Mouse (Mus musculus) liver, embryonic 16.5 days (tissue): ENCODE measurements around the gene Rffl. TPM values are rescaled to one million over a fixed set of nuclear protein-coding genes. Genes with fewer than 3 reads are reported as not detected.
A peak's percentile ranks its signal among the peaks of the same experiment; 100 is the strongest.

Experiments used
- ATAC-seq: fragments of 200-750 bp; cut with Nextera tagmentation; 2 replicates; pipeline ENCODE4 v1.8.0; 2017; ENCODE audit warnings: low read depth, mild to moderate bottlenecking, moderate number of reproducible peaks, moderate library complexity
- H3K27ac ChIP-seq: fragments of 300-500 bp; sonication (generic); 2 replicates; pipeline ENCODE4 v1.5.1; 2014; ENCODE audit warnings: mild to moderate bottlenecking, low read length
- H3K27me3 ChIP-seq: fragments of 300-500 bp; sonication (generic); 2 replicates; pipeline ENCODE4 v1.6.1; 2014; ENCODE audit warnings: low read depth, low read length, mixed read lengths; ENCODE audit not compliant: control insufficient read depth, insufficient read depth
- H3K36me3 ChIP-seq: fragments of 300-500 bp; sonication (generic); 2 replicates; pipeline ENCODE4 v1.6.1; 2014; ENCODE audit warnings: mild to moderate bottlenecking; ENCODE audit not compliant: control insufficient read depth, insufficient read depth
- H3K4me1 ChIP-seq: fragments of 300-500 bp; sonication (generic); 2 replicates; pipeline ENCODE4 v1.6.1; 2014; ENCODE audit warnings: low read depth, low read length, mixed read lengths; ENCODE audit not compliant: control insufficient read depth
- H3K4me2 ChIP-seq: fragments of 300-500 bp; sonication (generic); 2 replicates; pipeline ENCODE4 v1.6.1; 2014; ENCODE audit warnings: low read depth, low read length, mixed read lengths
- H3K4me3 ChIP-seq: fragments of 300-500 bp; sonication (generic); 2 replicates; pipeline ENCODE4 v1.5.1; 2014; ENCODE audit warnings: low read depth, mild to moderate bottlenecking, low read length
- H3K9ac ChIP-seq: fragments of 300-500 bp; sonication (generic); 2 replicates; pipeline ENCODE4 v1.6.1; 2014; ENCODE audit warnings: low read depth, low read length
- H3K9me3 ChIP-seq: fragments of 300-500 bp; sonication (generic); replicated peaks from 2 replicates; pipeline ENCODE4 v1.6.1; 2016; ENCODE audit warnings: low read length; ENCODE audit not compliant: control insufficient read depth
- WGBS: fragments of 180-500 bp; shearing (Covaris S2); extraction: QIAGEN DNeasy Blood & Tissue Kit; methylation state at CpG from one replicate; pipeline ENCODE4 v1.1.7; 2014; ENCODE audit not compliant: insufficient replicate concordance; 5-methylcytosine and 5-hydroxymethylcytosine counted together
- polyA plus RNA-seq: library from polyadenylated mRNA; unstranded; fragments of >200 nt; fragmentation: Nextera tagmentation; extraction: Ambion mirVana; gene quantifications from 2 replicates; pipeline ENCODE4 v1.2.1, GENCODE M21; 2015

The Rffl gene
- polyA plus RNA-seq, 1 experiment from 2014 or later = 26.4 TPM

DNA sequence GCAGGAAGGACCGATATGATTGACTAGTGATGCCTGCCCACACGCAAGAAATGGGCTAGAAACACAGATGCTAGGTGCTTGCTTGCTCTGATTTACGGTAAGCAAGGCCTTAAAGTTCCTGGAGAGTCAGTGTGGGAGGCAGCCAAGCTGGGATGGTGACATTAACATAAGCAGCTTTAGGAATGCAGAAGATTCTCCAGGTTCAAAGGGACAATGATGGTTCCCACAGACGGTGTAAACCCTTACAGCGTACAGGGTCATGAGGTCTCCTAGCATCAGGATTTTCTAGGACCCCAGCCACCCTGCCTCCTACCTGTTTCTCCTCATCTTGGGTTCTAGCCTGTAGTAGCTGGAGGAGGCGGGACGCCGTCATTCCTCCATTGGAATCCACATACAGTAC, 12.2 kb upstream of the Rffl start:
- 85% methylated on average over 8 of the region's 8 CpGs for WGBS
- no peak for ATAC-seq
- Histone ChIP-seq H3K36me3 (no peaks in the 10 kb centered on the region), H3K4me3 (no peak overlapping the region), H3K9ac (no peak overlapping the region), H3K27ac (no peak overlapping the region), H3K9me3 (no peaks in the 10 kb centered on the region), H3K4me2 (no peak overlapping the region), H3K4me1 (no peaks in the 10 kb centered on the region), H3K27me3 (no peaks in the 10 kb centered on the region)

GRCm38 (mm10) chr11:82877726-82878344, 6.8 kb upstream of the Rffl start:
- no peak overlapping the region for H3K4me2 ChIP-seq
- no peaks in the 10 kb centered on the region for H3K36me3 ChIP-seq
- H3K9me3 ChIP-seq = no peaks in the 10 kb centered on the region
- no peak for ATAC-seq
- no peak overlapping the region for H3K9ac ChIP-seq
- H3K4me3 ChIP-seq = no peak overlapping the region
- no peaks in the 10 kb centered on the region for H3K27me3 ChIP-seq
- peaks cover 3% of the 10 kb centered on the region for H3K4me1 ChIP-seq
- H3K27ac ChIP-seq = no peak overlapping the region
- WGBS = 77% methylated on average over 7 of the region's 7 CpGs

DNA sequence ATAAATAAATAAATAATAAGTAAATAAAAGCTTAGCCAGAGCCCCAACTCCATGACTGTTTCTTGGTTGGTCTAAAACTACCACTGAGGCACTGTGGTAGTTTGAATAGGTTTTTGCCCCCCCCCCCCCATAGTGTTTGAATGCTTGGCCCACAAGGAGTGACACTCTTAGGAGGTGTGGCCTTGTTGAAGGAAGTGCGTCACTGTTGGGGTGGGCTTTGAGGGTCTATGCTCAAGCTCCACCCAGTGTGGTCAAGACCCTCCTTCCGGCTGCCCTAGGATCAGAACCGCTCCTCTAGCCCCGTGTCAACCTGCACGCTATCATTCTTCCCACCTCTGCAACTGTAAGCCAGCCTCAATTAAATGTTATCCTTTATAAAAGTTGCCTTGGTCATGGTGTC, 4.6 kb upstream of the Rffl start:
- ATAC-seq = no peak
- H3K36me3 ChIP-seq = no peaks in the 10 kb centered on the region
- H3K4me1 ChIP-seq = peaks cover 3% of the 10 kb centered on the region
- H3K4me3 ChIP-seq = no peak overlapping the region
- H3K27me3 ChIP-seq = no peaks in the 10 kb centered on the region
- WGBS = 83% methylated on average over 5 of the region's 5 CpGs
- no peak overlapping the region for H3K9ac ChIP-seq
- H3K27ac ChIP-seq = no peak overlapping the region
- no peaks in the 10 kb centered on the region for H3K9me3 ChIP-seq
- H3K4me2 ChIP-seq = no peak overlapping the region

DNA sequence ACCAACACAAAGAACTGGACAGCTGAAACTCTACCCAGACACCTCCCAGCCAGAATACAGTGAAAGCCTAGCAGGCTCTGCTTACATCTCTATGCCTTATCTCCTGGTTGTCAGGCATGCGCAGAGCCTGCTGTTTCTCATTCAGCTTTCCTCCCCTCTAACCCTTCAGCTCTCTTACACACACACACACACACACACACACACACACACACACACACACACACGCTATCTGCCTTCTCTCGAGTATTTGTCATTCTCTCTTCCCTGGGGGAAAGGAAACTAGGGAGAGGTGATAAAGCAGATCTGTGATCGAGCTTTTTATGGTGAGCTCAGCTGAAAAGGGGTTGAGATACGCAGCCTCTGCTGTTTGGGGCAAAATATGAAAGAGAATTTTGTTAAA, 3.9 kb upstream of the Rffl start:
- Histone ChIP-seq H3K27ac (peak overlapping the region; percentile 46), H3K4me1 (peaks cover 3% of the 10 kb centered on the region), H3K36me3 (no peaks in the 10 kb centered on the region), H3K9me3 (no peaks in the 10 kb centered on the region), H3K4me3 (no peak overlapping the region), H3K4me2 (peak overlapping the region; percentile 25), H3K27me3 (no peaks in the 10 kb centered on the region), H3K9ac (0 out of 2 replicates have a peak overlapping the region, but pooled peaks have one; percentile 13)
- WGBS = 22% methylated on average over 5 of the region's 5 CpGs
- no peak for ATAC-seq

- ATAC-seq = peak; percentile 58
- Histone ChIP-seq H3K9ac (peak overlapping the region; percentile 96), H3K9me3 (no peaks in the 10 kb centered on the region), H3K27me3 (no peaks in the 10 kb centered on the region), H3K4me1 (peaks cover 30% of the 10 kb centered on the region), H3K4me3 (peak overlapping the region; percentile 95), H3K4me2 (peak overlapping the region; percentile 67), H3K36me3 (no peaks in the 10 kb centered on the region), H3K27ac (peak overlapping the region; percentile 93)
- under 1% methylated on average over 36 of the region's 36 CpGs for WGBS
Observed at GRCm38 (mm10) chr11:82870173-82871030, 608 bp downstream of the Rffl start.

DNA sequence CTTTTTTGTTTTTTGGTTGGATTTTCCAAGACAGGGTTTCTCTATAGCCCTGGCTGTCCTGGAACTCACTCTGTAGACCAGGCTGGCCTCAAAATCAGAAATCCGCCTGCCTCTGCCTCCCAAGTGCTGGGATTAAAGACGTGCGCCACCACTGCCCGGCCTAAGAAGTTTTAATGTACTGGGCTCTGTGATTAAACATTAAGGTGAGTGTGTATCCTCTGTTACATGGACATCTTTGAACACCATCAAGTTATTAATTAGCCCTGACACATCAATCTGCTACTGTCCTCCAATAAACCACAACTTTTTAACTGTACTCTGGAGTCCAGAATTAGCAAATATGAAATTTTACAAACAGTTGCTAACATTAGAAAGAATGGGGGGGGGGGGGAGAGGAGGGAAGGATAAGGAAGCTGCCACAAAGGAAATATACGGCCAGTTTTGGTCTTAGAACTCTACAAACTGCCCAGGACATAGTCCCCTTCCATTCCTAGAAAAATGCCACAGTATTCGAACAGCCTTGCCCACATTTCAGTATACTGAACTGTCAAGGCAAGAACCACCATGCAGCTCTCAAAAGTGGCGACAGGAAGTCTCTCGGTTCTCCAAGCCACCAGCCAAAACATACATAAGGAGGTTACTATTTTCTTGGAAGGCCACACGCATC, 1.4 kb downstream of the Rffl start:
- no peak for ATAC-seq
- 35% methylated on average over 9 of the region's 9 CpGs for WGBS
- Histone ChIP-seq H3K9ac (peak overlapping the region; percentile 96), H3K4me1 (peaks cover 30% of the 10 kb centered on the region), H3K27ac (peak overlapping the region; percentile 93), H3K36me3 (no peaks in the 10 kb centered on the region), H3K9me3 (no peaks in the 10 kb centered on the region), H3K27me3 (no peaks in the 10 kb centered on the region), H3K4me2 (peak overlapping the region; percentile 67), H3K4me3 (peak overlapping the region; percentile 95)

GRCm38 (mm10) chr11:82867956-82868355, 3.1 kb downstream of the Rffl start:
- Histone ChIP-seq H3K9ac (peak overlapping the region; percentile 25), H3K9me3 (no peaks in the 10 kb centered on the region), H3K4me2 (peak overlapping the region; percentile 51), H3K36me3 (no peaks in the 10 kb centered on the region), H3K27me3 (no peaks in the 10 kb centered on the region), H3K4me3 (peak overlapping the region; percentile 10; the same call in 1 of the 2 replicates), H3K27ac (peak overlapping the region; percentile 28; the same call in 1 of the 2 replicates), H3K4me1 (peaks cover 45% of the 10 kb centered on the region)
- 32% methylated on average over 5 of the region's 5 CpGs for WGBS
- ATAC-seq = no peak

DNA sequence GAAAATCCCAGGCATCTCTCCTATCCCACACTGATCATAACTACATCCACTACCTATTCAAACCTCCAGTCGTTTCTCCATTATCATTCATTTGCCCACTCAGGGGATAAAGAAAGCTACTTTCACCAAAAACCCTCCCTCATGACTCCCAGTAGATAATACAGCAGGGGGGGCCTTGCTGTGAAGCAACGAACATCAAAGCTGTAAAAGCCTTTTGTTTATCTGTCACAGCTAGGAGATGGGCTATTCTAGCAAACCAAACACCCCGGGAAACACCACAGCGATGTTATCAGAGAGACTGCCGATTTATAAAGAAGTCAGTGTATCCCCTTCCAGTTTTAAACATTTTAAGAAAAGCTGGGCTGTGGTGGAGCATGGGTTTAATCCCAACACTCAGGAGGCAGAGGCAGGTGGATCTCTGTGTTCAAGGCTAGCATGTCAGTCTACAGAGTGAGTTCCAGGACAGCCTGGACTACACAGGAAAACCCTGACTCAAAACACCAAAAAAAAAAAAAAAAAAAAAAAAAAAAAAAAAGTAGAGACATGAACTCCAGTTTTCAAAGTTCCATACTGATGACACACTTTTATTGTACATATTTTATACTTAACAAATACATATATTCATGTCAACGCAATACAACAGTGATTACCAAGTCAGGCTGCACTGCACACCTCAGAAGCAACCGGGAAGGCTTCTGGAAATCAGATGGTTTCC, 4.0 kb downstream of the Rffl start:
- peak overlapping the region; percentile 51 for H3K4me2 ChIP-seq
- no peaks in the 10 kb centered on the region for H3K9me3 ChIP-seq
- WGBS = 25% methylated on average over 7 of the region's 7 CpGs
- H3K4me1 ChIP-seq = peaks cover 54% of the 10 kb centered on the region
- H3K9ac ChIP-seq = peak overlapping the region; percentile 22
- H3K27ac ChIP-seq = peak overlapping the region; percentile 43
- no peaks in the 10 kb centered on the region for H3K27me3 ChIP-seq
- peak overlapping the region; percentile 23 for H3K4me3 ChIP-seq
- no peak for ATAC-seq
- H3K36me3 ChIP-seq = no peaks in the 10 kb centered on the region
